Mouse (Mus musculus): ENCODE measurements around the gene Acox1. TPM values are rescaled to one million over a fixed set of nuclear protein-coding genes. Genes with fewer than 3 reads are reported as not detected.

Acox1 gene
- polyA plus RNA-seq, 1 experiment from 2014 or later, result 207 TPM

- Histone ChIP-seq H3K27ac (replicated peaks) (no peak overlapping the region), H3K27me3 (ENCODE audit: control insufficient read depth, insufficient read depth, low read length) (no peaks in the 10 kb centered on the region), H3K9ac (ENCODE audit: low read length) (no peak overlapping the region), H3K36me3 (ENCODE audit: control insufficient read depth, insufficient read depth, low read length) (peaks cover 33% of the 10 kb centered on the region), H3K4me2 (replicated peaks; ENCODE audit: low read depth) (no peak overlapping the region), H3K4me3 (ENCODE audit: low read depth, low read length) (no peak overlapping the region), H3K9me3 (ENCODE audit: control insufficient read depth, low read length) (no peaks in the 10 kb centered on the region), H3K4me1 (replicated peaks; ENCODE audit: control insufficient read depth, insufficient read depth) (no peaks in the 10 kb centered on the region)
- DNase-seq (ENCODE audit: low spot score) (no peak), ATAC-seq (ENCODE audit: low FRiP score, low TSS enrichment) (no peak)
- no peak for TF ChIP-seq EP300 (optimal IDR thresholded peaks at IDR 0.05)
- no peak for TF ChIP-seq CTCF (IDR thresholded peaks at IDR 0.05; ENCODE audit: low read depth)
- WGBS, result 58% methylated on average over 20 of the region's 20 CpGs
Measured at GRCm38 (mm10) chr11:116148761-116149221, 50.1 kb downstream of the Acox1 start.

- Histone ChIP-seq H3K4me2 (replicated peaks; ENCODE audit: low read depth) (no peak overlapping the region; the same call in 1 of the 2 replicates), H3K36me3 (ENCODE audit: control insufficient read depth, insufficient read depth, low read length) (peaks cover 28% of the 10 kb centered on the region), H3K4me3 (ENCODE audit: low read depth, low read length) (no peak overlapping the region), H3K9me3 (ENCODE audit: control insufficient read depth, low read length) (no peaks in the 10 kb centered on the region), H3K9ac (ENCODE audit: low read length) (peak overlapping the region; percentile 35; the same call in 1 of the 2 replicates), H3K4me1 (replicated peaks; ENCODE audit: control insufficient read depth, insufficient read depth) (no peaks in the 10 kb centered on the region), H3K27ac (replicated peaks) (peak overlapping the region; percentile 86), H3K27me3 (ENCODE audit: control insufficient read depth, insufficient read depth, low read length) (no peaks in the 10 kb centered on the region)
- DNase-seq (ENCODE audit: low spot score), result peak; percentile 87
- no peak for TF ChIP-seq EP300 (optimal IDR thresholded peaks at IDR 0.05)
- no peak for TF ChIP-seq CTCF (IDR thresholded peaks at IDR 0.05; ENCODE audit: low read depth)
- ATAC-seq (ENCODE audit: low FRiP score, low TSS enrichment), result peak; percentile 74
- WGBS, result 61% methylated on average over 25 of the region's 25 CpGs
Measured at GRCm38 (mm10) chr11:116146294-116146985, 52.4 kb downstream of the Acox1 start.

GRCm38 (mm10) chr11:116145481-116146293, 53.2 kb downstream of the Acox1 start:
- peak; percentile 13; the same call in 1 of the 2 replicates for ATAC-seq (ENCODE audit: low FRiP score, low TSS enrichment)

DNA sequence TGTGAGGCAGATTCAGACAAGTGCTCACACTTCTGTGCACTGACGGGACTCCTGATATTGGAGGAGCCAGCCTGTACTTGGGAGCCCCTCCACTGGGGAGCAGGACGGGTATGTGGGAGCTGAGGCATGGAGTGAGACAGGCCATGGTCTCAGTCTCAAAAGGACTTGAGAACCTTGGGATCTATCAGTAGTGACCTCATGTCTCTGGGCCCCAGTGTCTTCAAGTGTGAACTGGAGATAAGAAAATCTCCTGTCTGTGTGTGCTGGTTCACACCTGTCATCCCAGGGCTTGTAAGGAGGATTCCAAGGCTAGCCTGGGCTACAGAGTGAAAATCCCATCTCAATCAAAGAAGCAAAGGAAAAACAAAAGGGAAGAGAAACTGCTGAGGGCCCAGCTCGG, 55.4 kb downstream of the Acox1 start:
- no peaks in the 10 kb centered on the region for H3K4me1 ChIP-seq (replicated peaks; ENCODE audit: control insufficient read depth, insufficient read depth)
- DNase-seq (ENCODE audit: low spot score), result no peak
- no peaks in the 10 kb centered on the region for H3K27me3 ChIP-seq (ENCODE audit: control insufficient read depth, insufficient read depth, low read length)
- H3K9ac ChIP-seq (ENCODE audit: low read length), result no peak overlapping the region
- no peak overlapping the region for H3K4me2 ChIP-seq (replicated peaks; ENCODE audit: low read depth)
- H3K36me3 ChIP-seq (ENCODE audit: control insufficient read depth, insufficient read depth, low read length), result peaks cover 13% of the 10 kb centered on the region; the same call in 1 of the 2 replicates
- H3K27ac ChIP-seq (replicated peaks), result no peak overlapping the region
- ATAC-seq (ENCODE audit: low FRiP score, low TSS enrichment), result no peak
- 79% methylated on average over 3 of the region's 3 CpGs for WGBS
- no peak overlapping the region for H3K4me3 ChIP-seq (ENCODE audit: low read depth, low read length)
- H3K9me3 ChIP-seq (ENCODE audit: control insufficient read depth, low read length), result no peaks in the 10 kb centered on the region
- TF ChIP-seq EP300 (optimal IDR thresholded peaks at IDR 0.05) (no peak), CTCF (IDR thresholded peaks at IDR 0.05; ENCODE audit: low read depth) (no peak)

More at GRCm38 (mm10) chr11:116145481-116146293, 53.2 kb downstream of the Acox1 start:
- H3K4me1 ChIP-seq (replicated peaks; ENCODE audit: control insufficient read depth, insufficient read depth), result no peaks in the 10 kb centered on the region
- H3K4me2 ChIP-seq (replicated peaks; ENCODE audit: low read depth), result peak overlapping the region; percentile 11
- no peak overlapping the region for H3K4me3 ChIP-seq (ENCODE audit: low read depth, low read length)
- H3K36me3 ChIP-seq (ENCODE audit: control insufficient read depth, insufficient read depth, low read length), result peaks cover 22% of the 10 kb centered on the region
- no peaks in the 10 kb centered on the region for H3K27me3 ChIP-seq (ENCODE audit: control insufficient read depth, insufficient read depth, low read length)
- WGBS, result 53% methylated on average over 18 of the region's 18 CpGs
- peak overlapping the region; percentile 86 for H3K27ac ChIP-seq (replicated peaks)
- H3K9ac ChIP-seq (ENCODE audit: low read length), result peak overlapping the region; percentile 38
- H3K9me3 ChIP-seq (ENCODE audit: control insufficient read depth, low read length), result no peaks in the 10 kb centered on the region
- DNase-seq (ENCODE audit: low spot score), result peak; percentile 51
- TF ChIP-seq EP300 (optimal IDR thresholded peaks at IDR 0.05) (no peak), CTCF (IDR thresholded peaks at IDR 0.05; ENCODE audit: low read depth) (no peak)

DNA sequence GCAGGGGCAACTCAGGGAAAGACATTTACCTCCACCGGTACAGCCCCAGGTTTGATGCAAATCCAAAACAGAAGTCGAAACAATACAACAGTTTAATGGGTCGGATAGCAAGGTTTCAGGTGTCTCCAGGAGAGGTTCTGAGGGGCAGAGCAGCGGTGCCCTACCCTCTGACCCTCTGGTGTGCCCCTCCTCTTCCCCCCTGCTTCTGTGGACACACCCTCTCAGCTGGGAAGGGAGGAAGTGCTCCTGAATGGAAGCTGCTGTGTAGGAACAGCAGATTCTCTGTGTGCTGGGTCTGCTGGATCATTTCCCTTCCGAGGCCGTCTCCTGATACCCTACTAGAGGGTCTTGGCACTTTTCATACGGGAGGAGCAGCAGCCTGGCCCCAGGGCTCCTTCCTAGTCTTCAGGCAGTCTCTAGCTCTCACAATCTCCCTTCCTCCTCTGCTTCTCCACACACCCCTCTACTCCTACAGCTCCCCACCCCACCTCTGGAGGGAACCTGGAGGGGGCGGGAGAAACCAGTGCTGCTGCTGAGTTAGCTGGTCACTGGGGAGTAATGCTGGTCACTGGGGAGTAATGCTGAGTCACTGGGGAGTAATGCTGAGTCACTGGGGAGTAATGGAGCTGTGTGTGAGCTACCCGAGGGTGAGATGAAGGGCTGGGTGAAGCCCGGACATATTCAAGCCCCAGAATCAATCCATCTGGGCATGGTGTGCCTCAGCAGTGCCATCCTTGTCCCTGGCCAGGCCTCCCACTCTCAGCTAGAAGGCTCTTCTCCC, 56.4 kb downstream of the Acox1 start:
- peak; percentile 62 for DNase-seq (ENCODE audit: low spot score)
- 0 out of 2 replicates have a peak, but pooled peaks have one; percentile 9 for ATAC-seq (ENCODE audit: low FRiP score, low TSS enrichment)
- no peak overlapping the region for H3K4me3 ChIP-seq (ENCODE audit: low read depth, low read length)
- H3K9me3 ChIP-seq (ENCODE audit: control insufficient read depth, low read length), result no peaks in the 10 kb centered on the region
- no peak for TF ChIP-seq CTCF (IDR thresholded peaks at IDR 0.05; ENCODE audit: low read depth)
- no peak for TF ChIP-seq EP300 (optimal IDR thresholded peaks at IDR 0.05)
- WGBS, result 68% methylated on average over 10 of the region's 10 CpGs
- no peak overlapping the region for H3K4me2 ChIP-seq (replicated peaks; ENCODE audit: low read depth)
- H3K36me3 ChIP-seq (ENCODE audit: control insufficient read depth, insufficient read depth, low read length), result peaks cover 9% of the 10 kb centered on the region; the same call in 1 of the 2 replicates
- no peak overlapping the region for H3K9ac ChIP-seq (ENCODE audit: low read length)
- H3K27me3 ChIP-seq (ENCODE audit: control insufficient read depth, insufficient read depth, low read length), result no peaks in the 10 kb centered on the region
- 0 out of 2 replicates have a peak overlapping the region, but pooled peaks have one; percentile 5 for H3K27ac ChIP-seq (replicated peaks)
- no peaks in the 10 kb centered on the region for H3K4me1 ChIP-seq (replicated peaks; ENCODE audit: control insufficient read depth, insufficient read depth)

Measured in stomach, postnatal 0 days (tissue).